Mouse (Mus musculus) spleen, postnatal 14 days (tissue): ENCODE measurements at regions not wholly inside any gene's neighbourhood (a gene's known extent, or its start where the extent isn't known, plus 50 kb on each side); places are given as distances from the start of the nearest gene placed in this dataset.

Source experiments
- DNase-seq, 2 experiments: peaks; one replicate each; pipeline ENCODE4 v3.0.0; 2021 to 2022; ENCODE audit warnings: low spot score in 2 of 2

DNA sequence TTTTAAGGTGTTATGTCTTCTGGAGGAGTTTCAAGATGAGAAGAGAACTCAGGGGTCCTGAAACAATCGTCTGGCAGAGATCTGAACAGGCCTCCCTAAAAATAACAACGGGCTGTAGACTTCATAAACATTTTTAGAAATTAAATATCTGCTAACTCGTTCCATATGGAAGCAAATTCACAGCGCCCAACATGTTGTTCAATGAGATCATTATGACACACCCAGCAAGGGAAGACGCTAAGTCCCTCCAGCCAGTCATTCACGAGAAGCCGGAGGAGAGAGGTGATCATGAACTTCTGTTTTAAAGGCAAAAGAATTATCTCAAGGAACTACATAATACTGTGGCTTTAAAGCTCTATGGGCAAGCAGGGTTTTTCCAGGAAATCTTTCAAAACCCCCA lies 334.8 kb downstream of the Efna5 start:
- DNase-seq, result no peak

DNA sequence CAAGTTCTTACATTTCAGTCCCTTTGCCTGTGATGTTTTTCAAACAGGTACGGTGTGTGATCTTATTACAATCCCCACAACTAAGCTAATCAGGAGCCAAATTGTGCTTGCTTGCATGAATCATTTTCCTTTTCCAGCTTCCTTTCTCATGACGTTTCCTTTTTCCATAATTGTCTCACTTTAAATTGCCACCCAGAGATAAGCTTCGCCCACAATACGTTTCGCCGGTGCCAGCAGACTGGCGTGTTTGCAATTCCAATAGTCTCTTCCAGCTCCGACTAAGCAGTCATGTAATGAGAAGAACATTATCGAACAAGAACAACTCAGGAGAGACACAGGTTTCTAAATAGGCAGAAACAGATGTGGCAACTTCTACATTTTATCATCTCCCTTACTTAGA lies 335.8 kb downstream of the Efna5 start:
- DNase-seq, result no peak

DNA sequence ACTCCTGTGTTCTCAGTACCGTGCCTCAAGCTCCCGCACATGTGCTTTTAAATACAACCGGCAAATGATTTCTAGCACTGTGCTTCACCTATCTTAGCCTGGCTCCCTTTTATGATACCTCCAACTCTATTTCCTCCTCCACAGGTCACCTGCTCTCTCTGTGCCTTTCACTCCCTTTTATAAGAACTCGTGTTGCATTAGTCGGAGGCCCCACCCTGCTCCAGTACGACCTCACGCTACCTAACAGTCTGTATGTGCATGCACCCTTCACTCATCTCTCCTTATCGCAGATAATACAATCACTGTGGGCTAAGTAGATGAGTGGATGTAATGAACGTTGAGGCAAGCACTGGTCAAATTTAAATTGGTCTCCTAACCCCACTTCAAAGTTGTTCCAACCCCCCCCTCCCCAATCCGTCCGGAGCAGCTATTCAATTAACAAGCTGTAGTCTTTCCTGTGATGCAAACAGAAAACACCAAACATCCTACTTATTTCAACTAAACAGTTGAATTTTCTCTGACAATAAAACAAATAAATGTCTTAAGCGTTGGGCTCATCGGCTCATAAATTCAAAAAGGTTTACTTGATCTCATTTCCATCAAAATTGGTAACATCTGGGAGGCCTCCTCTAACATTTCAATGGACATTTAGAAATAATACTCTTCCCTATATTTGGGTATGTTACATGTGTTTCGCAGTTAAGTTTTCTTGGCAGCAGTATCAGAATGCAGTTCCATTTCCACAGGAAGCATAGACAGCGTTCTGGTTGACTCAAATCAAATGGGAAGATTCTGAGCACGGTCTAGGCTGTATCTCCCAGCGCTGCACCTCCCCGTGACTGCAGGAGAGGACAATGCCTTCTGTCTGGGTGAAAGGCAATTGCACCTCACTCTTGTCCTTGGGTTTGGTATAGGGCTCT lies 337.8 kb downstream of the Efna5 start:
- no peak for DNase-seq

DNA sequence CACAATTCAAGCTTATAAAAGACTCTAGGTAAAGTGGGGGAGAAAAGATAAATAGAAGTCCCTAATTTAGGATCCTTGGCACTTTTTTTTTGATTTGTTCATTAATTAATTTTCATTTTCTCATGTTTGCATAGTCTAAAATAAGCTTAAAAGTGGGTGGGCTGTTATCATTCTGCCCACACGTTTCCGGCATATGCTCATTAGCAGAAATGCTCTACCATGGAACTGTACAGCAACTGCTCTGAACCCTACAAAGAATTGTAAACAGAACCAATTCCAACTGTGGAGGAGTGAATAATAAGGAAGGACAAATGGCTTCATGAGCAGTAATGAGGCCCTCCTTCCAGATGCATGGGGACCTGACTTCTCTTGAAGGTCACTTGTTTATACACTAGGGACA lies 351.2 kb downstream of the Efna5 start:
- no peak for DNase-seq

DNA sequence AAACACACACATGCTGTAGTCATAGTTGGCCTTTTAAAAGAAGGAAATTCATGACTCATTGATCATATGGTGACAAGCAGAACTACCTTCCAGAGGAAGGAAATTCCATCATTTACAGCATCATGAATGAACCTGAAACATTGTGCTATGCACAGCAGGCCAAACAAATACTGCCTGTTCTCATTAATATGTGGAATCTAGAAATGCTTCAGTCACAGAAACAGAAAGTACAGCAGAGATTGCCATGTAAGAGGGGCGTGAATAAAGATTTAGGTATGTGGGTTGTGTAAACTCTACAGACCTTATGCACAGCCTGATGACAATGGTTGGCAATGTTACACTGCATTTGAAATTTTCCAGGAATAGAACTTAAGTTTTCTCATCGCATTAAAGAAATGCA lies 353.6 kb downstream of the Efna5 start:
- no peak for DNase-seq

DNA sequence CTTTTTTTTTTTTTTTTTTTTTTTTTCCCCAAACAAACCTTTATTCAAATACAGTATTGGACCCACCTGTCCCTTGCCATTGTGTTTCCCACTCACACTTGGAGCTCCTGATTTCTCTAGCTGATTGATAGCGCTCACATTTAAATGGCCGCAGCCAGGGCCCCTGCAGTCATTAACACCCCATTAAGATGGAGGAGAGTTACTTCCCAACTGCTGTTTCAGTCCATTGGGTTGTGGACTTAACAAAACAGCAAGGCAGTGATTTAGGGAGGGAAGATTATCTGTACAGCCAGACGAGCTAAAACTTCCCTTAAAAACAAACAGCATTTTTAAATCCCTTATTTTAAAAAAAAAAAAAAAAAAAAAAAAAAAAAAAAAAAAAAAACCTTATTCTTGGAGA lies 367.5 kb downstream of the Efna5 start:
- DNase-seq, result no peak

DNA sequence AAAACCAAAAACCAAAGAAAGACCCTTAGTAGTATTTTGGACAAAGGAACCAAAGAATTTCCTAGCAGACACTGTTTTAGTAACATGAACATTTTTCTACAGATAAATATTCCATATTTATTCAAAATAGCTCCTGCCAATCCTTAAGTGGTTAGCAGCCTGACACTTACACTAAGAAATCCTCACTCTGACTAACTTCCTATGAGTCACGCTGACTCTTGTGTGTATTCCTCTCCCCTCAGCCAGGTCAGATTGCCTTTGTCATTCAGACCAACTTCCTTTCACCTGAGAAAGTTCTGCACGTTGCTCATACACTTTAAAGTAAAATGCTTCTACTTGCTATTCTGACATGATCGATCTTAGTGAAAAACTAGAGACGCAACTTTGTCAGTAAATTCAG lies 370.9 kb downstream of the Efna5 start:
- DNase-seq, result no peak

DNA sequence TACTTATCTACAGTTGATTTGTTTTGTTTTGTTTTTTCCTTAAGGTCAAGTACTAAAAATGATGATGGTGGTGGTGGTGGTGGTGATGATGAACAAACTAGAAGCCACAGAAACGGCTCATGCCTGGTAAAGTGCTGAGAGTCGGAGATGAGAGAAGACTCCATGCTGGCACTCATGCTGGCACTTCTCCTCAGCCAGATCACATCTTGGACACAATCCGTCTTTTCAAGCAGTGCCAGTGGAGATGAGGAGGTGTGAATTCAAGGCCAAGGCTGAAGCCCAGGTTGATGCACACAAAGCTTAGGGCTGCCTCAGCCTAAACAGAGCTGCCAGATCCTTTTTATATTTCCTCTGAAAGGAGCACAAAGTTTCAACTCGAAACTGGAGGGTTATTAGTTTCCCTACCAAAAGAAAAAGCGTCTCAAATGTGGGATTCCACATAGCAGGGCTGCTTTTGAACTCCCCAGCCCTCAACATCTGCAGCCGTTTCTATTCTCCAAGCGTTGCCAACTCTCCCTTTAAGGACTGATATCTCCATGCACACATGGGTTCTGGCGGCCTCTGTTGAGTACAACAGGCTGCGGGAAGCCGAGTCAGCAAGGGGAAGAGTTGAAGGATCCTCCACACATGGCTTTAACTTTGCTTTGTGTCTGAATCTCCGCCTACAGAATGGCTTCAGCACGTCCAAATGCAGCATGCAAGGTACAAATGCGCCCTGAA lies 373.2 kb downstream of the Efna5 start:
- DNase-seq, result no peak

DNA sequence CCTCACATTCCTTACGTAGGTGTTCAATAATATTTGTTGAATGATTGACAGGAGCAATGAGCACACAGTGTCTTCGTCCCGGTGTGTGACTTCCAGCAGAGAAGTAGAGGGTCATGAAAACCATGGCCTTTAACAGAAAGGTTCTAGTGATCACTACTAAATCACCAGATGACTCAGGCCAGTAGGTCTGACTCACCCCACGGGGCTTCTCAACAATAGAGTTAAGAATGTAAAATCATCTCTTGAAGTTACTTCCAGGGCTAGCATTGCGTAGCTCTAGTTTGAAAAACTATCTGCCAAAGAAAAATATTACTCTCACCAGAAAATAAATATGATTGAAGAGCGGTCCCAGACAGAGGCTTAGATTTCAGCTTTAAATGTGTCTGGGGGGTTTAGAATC lies 376.4 kb downstream of the Efna5 start:
- DNase-seq, result no peak

DNA sequence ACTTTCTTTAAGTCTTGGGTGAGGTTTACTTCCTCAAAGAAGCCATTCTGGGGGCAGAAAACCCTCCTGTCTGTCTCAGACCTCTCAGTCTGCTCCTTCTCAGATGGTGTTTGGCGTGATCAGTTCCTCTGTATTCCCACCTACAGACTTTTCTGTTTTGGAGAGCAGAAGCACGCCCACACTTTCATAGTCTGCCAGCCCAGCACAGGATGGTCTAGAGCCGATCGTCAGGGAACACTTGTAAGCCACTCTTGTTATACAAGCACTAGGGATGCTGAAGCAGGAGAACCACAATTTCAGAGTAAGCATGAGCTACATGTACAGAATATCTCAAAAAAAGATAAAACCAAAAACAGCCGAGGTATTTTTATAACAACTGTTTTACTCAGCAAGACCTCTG lies 410.4 kb downstream of the Efna5 start:
- DNase-seq, result no peak

DNA sequence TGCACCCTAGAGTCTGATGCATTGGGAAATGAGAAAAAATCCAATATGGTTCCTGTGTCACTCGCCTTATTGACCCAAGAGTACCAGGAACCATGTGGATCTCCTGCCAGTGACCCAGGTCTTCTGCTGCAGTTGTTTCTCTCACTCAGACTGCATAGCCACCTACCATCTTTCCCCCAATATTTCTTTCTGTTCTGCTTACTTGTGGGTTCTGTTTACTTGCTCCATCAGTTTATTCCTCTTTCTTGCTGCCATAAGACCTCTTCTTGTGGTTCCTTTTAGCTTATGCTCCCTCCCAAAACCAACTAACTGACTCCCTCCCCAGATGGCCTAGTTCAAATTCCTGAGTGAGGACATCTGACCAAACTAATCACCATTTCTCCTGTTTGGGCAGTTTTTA lies 411.8 kb downstream of the Efna5 start:
- no peak for DNase-seq

DNA sequence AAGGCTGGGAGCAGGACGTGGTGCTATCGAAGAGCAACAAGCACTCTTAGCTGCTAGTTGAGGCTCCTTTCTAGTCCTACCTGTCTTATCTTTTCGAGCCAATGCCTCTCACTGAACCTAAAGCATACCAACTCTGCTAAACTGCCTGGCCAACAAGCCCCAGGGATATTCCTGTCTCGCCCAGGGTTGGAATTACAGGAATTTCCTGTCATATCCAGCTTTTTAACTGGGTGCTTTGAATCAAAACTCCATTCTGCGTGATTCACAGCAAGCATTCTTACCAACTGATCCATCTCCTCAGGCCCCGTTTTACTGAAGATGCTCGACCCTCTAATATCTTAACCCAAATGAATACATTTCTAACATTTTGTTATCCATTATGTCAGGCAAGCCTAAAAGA lies 412.3 kb downstream of the Efna5 start:
- DNase-seq, result no peak

DNA sequence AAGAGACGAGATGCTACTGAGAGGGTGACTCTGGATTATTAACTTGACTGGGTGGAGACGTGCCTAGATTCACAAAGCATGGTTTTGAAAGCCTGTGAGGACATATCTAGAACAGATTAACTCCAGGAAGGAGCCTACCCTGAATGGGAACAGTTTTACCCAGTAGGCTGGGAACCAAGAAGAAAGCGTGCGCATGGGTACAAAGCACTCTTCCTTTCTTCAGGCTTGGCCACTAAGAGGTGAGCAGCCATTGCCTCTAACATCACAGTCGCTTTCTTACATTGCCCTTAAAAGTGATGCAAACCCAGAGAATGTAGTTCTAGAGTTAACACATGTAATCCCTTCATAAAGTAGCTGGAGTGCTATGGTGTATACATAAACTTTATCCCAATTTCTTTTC lies 414.0 kb downstream of the Efna5 start:
- no peak for DNase-seq

DNA sequence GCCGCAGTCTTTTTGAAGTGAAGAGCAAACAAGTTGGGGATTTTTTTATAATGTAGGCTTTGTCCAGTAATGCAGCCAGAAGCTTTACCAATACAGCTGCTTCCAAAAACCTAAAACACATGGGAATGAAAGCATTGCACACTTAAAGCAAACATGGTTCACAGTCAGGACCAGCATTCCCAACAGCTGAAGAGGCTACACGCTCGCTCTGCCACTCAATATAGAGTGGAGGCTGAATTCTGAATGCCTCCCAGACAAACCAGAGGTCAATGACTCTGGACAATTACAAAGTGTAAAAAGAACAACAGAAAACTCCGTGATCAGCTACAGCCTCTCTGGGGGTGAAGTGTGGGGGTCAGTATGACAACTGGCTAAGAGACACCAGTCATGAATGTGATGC lies 416.1 kb downstream of the Efna5 start:
- DNase-seq, result no peak

DNA sequence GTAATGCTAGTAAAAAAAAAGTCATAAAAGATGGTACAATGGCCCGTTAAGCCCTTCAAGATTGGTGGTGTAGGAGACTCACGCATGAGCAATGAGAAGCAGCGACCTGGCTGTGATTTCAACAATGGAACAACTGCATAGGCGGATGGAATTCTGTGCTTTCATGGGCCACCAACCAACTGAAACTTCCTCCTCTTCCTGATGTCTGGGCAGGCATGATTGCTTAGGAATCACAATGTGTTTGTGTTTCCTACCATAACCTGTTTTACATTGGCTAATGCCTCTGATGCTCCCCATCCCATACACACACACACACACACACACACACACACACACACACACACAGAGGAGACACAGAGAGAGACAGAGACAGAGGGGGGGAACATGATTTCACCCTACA lies 416.9 kb downstream of the Efna5 start:
- DNase-seq, result no peak

DNA sequence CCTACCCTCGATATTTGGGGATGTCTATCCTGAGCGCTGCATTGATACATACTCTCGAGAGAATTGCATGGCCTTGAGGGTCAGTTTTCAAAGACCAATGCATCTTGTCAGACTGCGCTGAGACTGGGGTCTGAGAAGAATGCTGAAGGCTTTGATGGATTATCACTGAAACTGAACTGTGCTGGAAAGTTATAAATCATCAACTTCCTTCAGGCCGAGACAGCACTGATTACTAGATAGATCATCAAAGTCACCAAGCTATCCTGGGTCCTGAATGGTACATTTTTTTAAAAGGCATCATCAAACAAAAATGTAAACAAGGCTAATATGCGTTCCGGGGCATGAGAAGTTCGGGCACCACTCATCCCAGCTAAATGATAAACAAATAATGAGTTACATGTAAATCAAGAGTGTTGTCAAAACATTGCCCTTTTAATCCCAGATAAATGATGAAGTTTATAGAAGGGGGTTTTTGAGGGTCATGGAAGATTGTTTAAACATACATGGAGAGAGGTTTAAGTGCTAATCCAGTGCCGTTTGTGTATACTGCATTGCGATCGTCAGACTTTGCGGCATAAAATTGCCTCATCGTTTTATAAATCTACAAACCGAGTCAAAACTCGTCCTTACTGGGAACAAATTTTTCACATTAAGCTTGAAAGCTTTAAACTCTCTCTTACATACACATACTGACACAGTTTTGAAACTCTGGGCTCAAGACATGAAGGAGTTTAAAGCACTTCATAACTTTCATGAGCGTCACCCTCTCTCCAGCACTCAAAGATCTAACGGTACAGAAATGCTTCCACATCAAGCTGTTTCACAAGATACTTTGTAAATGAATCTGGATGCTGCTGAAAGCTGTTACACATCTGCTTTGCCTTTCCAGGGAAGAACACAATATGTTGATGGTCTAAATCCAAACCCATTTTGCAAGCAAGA lies 419.5 kb downstream of the Efna5 start:
- DNase-seq, result no peak

DNA sequence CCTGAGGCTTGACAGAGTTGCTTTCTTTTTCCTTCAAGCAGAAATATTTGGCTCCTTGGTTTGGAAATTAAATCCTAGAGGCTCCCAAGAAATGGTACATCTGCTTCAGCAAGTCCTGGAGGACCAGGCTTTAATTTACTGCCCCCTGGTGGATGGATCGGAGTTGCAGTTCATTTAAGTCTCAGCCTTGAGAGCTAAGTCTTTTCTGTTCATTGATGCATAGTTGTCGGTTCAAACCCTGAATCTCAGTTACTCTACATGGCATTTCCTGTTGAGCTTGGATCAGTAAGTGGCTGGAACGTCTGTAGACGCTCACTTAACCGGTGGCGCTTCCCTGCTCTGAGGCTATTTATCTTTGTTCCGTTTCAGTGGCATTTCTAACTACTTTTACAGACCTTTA lies 422.2 kb downstream of the Efna5 start:
- peak in 1 of 2 experiments; percentile 20 for DNase-seq

DNA sequence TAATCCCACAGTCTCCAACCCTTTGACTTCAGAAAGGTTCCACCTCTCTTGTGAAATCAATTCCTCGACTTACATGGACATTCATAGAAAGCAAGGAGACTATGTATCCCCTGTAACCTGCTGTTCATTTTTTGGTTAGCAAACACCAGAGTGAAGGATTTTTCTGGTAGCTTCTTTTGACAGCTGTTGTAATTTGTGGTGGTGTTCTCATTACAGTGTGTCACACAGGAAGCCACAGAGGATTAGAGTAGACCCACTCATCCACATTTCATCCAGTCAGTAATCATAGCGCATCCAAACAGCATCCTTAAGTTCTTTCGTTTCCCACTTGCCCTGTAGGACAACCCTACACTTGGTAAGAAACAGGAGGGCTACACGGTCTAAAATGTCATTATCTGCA lies 443.1 kb downstream of the Efna5 start:
- DNase-seq, result no peak

DNA sequence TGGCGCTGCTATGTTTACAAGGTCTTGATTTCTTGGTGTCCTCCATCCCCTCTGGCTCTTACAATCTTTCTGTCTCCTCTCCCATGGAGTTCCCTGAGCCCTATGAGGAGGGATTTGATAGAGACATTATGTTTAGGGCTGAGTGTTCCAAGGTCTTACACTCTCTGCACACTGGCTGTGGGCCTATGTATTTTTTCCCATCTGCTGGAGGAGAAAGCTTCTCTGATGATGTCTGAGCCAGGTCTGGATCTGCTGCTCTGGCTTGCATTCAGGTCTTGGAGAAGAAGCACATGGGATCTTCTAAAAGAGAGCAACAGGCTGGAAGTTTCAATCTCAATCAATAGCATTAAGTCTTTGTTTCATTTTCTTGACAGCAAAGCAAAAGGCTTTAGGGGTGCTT lies 445.1 kb downstream of the Efna5 start:
- no peak for DNase-seq

DNA sequence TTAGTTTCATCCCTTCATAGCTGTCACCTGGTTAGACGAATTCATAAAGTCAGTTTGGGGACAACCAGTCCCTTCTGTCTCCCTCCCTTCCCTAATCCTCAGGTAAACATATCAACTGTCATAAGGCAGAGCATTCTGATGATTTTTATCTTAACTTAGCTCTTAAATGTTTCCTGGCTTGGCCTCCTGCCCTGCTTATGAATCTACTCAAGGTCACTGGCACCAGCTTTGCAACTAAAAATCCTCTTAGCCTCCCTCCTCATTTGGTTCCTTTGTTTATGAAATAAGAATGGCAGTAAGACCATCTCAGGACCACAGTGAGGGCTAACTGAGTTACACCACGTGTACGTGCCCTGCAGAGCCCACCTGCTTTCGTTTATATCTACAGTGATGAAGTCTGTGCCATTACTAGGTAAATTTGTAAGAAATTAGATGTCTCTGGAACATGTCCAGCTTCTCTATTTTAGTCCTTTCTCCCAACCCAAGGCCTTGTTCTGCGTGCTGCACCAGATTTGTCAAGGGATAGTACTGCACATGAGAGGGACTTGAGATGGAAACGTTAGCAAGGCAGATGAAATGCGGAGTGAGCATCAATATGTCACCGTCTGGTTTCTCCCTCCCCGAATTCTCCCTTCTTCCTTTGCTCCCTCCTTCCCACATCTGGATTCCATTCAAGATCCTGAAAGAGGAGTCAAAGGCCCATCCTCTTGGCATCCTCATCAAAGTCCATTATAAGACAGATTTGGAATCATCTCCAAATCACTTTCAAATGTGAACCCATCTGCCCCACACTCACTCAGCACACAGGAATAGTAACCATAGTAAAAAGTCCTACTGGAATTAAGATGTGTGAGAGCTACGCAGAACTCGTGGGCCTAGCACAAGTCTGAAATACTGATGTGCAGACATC lies 457.4 kb downstream of the Efna5 start:
- no peak for DNase-seq

DNA sequence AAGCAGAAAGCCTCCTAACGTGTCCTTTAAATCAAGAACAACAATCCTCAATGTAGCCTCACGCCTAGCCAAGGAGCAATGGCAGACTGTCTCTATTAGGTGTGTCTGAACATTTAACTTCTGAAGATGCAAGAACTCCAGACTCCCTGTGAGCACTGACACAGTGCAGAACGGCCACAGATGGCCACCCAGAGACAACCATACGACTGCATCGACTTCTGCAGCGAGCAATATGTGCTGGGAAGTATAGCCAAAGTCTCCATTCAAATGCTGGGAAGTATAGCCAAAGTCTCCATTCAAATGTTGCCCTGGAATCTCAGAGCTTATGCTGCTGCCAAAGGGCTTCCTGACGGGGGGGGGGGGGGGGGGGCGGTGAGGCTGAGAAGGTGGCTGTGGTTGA lies 463.5 kb downstream of the Efna5 start:
- no peak for DNase-seq
